Mouse (Mus musculus) limb, embryonic 14.5 days (tissue): ENCODE data around the gene Ncoa5. TPM values are rescaled to one million over a fixed set of nuclear protein-coding genes. Genes with fewer than 3 reads are reported as not detected.

Experiments
- ATAC-seq: fragments of 200-750 bp; cut with Nextera tagmentation; 2 replicates; pipeline ENCODE4 v1.8.0; 2017; ENCODE audit warnings: low read depth, moderate number of reproducible peaks, moderate TSS enrichment; ENCODE audit not compliant: low FRiP score
- DNase-seq: peaks from one replicate; pipeline ENCODE4 v3.0.0-alpha.2; 2015; ENCODE audit warnings: low spot score
- H3K27ac ChIP-seq: fragments of 300-500 bp; sonication (generic); replicated peaks from 2 replicates; pipeline ENCODE4 v1.5.1; 2014; ENCODE audit warnings: low read depth, mild to moderate bottlenecking, low read length, moderate library complexity, mixed read lengths
- H3K27me3 ChIP-seq: fragments of 300-500 bp; sonication (generic); 2 replicates; pipeline ENCODE4 v1.6.1; 2014; ENCODE audit warnings: low read length, mixed read lengths; ENCODE audit not compliant: control insufficient read depth, insufficient read depth
- H3K36me3 ChIP-seq: fragments of 300-500 bp; sonication (generic); 2 replicates; pipeline ENCODE4 v1.6.1; 2014; ENCODE audit warnings: mild to moderate bottlenecking, low read length, moderate library complexity, mixed read lengths; ENCODE audit not compliant: control insufficient read depth, insufficient read depth
- H3K4me1 ChIP-seq: fragments of 300-500 bp; sonication (generic); 2 replicates; pipeline ENCODE4 v1.6.1; 2014; ENCODE audit warnings: antibody characterized with exemption, low read length, mixed read lengths; ENCODE audit not compliant: control insufficient read depth, insufficient read depth
- H3K4me2 ChIP-seq: fragments of 300-500 bp; sonication (generic); replicated peaks from 2 replicates; pipeline ENCODE4 v1.6.1; 2014; ENCODE audit warnings: low read depth, mild to moderate bottlenecking, low read length, moderate library complexity; ENCODE audit not compliant: severe bottlenecking
- H3K4me3 ChIP-seq: fragments of 300-500 bp; sonication (generic); replicated peaks from 2 replicates; pipeline ENCODE4 v1.5.1; 2014; ENCODE audit warnings: low read length
- H3K9ac ChIP-seq: fragments of 300-500 bp; sonication (generic); 2 replicates; pipeline ENCODE4 v1.6.1; 2014; ENCODE audit warnings: mild to moderate bottlenecking, low read depth, low read length, moderate library complexity; ENCODE audit not compliant: severe bottlenecking
- H3K9me3 ChIP-seq: fragments of 300-500 bp; sonication (generic); 2 replicates; pipeline ENCODE4 v1.6.1; 2016; ENCODE audit warnings: low read length; ENCODE audit not compliant: control insufficient read depth
- POLR2A ChIP-seq: fragments of 200-500 bp; IDR thresholded peaks from 2 replicates; pipeline ENCODE4 v1.8.0; 2012; ENCODE audit warnings: inconsistent platforms, mild to moderate bottlenecking, moderate library complexity, borderline replicate concordance; ENCODE audit not compliant: insufficient read depth, insufficient read length; ENCODE audit errors: extremely low read depth
- WGBS: fragments of 180-500 bp; shearing (Covaris S2); extraction: QIAGEN DNeasy Blood & Tissue Kit; methylation state at CpG from one replicate; pipeline ENCODE4 v1.1.7; 2014; 5-methylcytosine and 5-hydroxymethylcytosine counted together
- polyA plus RNA-seq, 2 experiments: library from polyadenylated mRNA; depleted of rRNA in 1 of 2; stranded (reverse) in 1 of 2; unstranded in 1 of 2; fragments of >200 nt; fragmentation: Nextera tagmentation in 1 of 2; extraction: Ambion mirVana in 1 of 2; gene quantifications; 2 replicates each; pipeline versions ENCODE4 v1.2.1 to v1.2.3; 2012 to 2014

The Ncoa5 gene
- polyA plus RNA-seq, 2 experiments: 58.7 to 77.3 TPM

DNA sequence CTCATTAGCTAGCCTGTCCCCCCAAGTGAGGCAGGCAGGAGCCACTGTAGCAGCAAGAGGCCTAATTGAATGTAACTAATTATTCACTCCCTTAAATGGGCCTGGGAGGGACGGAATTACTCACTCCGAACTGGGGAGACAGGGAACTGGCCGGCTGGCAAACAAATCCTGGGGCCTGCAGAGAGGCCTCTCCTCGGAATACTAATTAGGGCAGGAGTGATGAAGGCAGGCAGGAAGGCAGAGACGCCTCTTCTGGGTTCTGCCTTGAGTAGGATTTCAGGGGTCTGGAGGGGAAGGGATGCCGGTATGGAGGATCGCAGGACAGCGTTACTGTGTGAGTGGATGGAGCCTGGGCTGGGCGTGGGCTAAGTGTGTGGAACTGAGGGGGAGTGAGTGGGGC, 42.4 kb upstream of the Ncoa5 start:
- no peaks in the 10 kb centered on the region for H3K9me3 ChIP-seq
- DNase-seq: no peak
- TF ChIP-seq POLR2A: no peak
- ATAC-seq: no peak
- H3K27ac ChIP-seq: no peak overlapping the region
- H3K4me3 ChIP-seq: no peak overlapping the region
- 2% methylated on average over 9 of the region's 9 CpGs for WGBS
- H3K4me1 ChIP-seq: no peaks in the 10 kb centered on the region
- no peak overlapping the region for H3K9ac ChIP-seq
- no peaks in the 10 kb centered on the region for H3K36me3 ChIP-seq
- no peak overlapping the region for H3K4me2 ChIP-seq
- peaks cover 62% of the 10 kb centered on the region for H3K27me3 ChIP-seq

DNA sequence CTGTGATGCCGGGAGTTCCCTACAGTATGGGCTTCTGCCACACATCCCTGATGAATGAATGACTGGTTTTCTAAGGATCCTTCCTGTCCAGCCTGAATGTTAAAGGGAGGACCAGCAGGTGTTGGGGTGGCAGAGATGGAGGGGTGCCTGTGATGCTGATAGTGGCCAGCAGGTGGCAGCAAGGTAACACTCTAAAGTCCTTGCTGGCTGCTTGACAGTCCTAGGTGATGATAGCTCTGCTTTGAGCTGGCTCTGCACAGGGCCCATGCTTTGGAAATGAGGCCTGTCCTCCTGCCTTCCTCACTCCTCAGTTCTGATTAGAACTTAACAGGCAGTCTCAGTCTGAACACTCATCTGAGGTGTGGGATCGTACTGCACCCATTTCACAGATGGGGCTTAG, 40.3 kb upstream of the Ncoa5 start:
- Histone ChIP-seq H3K27me3 (peaks cover 49% of the 10 kb centered on the region), H3K27ac (no peak overlapping the region), H3K9me3 (no peaks in the 10 kb centered on the region), H3K4me3 (no peak overlapping the region), H3K9ac (no peak overlapping the region), H3K4me2 (no peak overlapping the region), H3K4me1 (peaks cover 3% of the 10 kb centered on the region; the same call in 1 of the 2 replicates), H3K36me3 (no peaks in the 10 kb centered on the region)
- TF ChIP-seq POLR2A: no peak
- 39% methylated on average over 2 of the region's 2 CpGs for WGBS
- ATAC-seq: peak; percentile 62
- peak; percentile 87 for DNase-seq

DNA sequence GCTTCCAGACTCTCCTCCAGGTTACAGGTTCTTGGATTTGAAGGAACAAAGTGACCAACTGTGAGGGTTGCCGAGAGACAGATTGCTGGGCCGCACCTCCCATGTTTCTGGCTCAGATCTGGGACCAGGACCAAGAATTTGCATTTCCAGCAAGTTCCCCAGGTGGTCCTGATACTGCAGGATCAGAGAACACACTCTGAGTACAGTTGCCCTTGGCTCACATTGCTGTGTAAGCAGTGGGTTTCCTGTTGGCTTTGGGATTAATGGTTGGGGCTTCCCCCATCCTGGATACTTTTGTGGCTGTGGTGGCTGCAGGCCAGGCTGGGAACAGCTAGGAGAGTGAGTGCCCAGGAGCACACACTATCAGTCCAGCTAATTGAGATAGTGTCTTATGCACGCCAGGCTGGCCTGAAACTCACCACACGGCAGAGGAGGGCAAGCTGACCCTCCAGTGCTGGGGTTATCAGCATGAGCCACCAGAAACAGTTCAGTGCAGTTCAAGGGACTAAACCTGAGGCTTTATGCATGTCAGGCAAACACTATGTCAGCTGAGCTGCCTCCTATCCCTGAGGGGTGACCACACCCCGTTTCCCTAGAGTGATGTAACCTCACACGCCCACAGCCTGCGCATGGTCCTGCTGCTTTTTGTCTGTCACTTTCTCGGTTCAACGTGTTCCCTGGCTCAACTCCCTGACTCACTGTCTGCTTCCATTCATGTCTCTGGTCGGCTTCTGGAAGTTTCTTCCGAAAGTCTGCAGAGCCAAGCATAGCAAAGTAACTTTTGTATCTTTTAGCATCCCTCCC, 39.6 kb upstream of the Ncoa5 start:
- Histone ChIP-seq H3K27ac (no peak overlapping the region), H3K9ac (no peak overlapping the region), H3K4me3 (no peak overlapping the region), H3K27me3 (peaks cover 46% of the 10 kb centered on the region), H3K9me3 (no peaks in the 10 kb centered on the region), H3K4me2 (no peak overlapping the region), H3K4me1 (peaks cover 3% of the 10 kb centered on the region; the same call in 1 of the 2 replicates), H3K36me3 (no peaks in the 10 kb centered on the region)
- ATAC-seq (no peak), DNase-seq (no peak)
- TF ChIP-seq POLR2A: no peak
- WGBS: 48% methylated on average over 11 of the region's 11 CpGs

DNA sequence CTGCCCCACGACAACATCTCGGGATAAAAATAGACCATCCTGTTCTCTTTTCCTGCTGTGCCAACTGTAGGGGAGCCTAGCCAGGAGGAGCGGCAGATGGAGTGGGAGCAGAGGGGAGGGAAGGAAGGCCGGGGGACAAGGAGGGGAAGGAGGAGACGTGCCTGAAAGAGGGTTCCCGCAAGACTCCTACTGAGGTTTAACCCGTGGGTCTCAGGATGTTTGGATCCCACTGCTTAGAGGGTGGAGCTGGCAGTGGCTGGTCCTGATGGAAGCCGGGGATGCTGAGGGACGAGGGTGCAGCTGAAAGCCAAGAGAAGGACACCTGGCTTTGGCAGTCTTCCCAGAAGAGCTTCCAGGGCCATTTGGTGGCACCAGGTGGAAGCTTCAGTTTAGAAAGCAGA, 38.7 kb upstream of the Ncoa5 start:
- Histone ChIP-seq H3K9me3 (no peaks in the 10 kb centered on the region), H3K27me3 (peaks cover 37% of the 10 kb centered on the region), H3K4me2 (no peak overlapping the region), H3K27ac (no peak overlapping the region), H3K9ac (no peak overlapping the region), H3K36me3 (no peaks in the 10 kb centered on the region), H3K4me1 (peaks cover 3% of the 10 kb centered on the region; the same call in 1 of the 2 replicates), H3K4me3 (no peak overlapping the region)
- TF ChIP-seq POLR2A: no peak
- 21% methylated on average over 9 of the region's 9 CpGs for WGBS
- ATAC-seq (no peak), DNase-seq (no peak)

DNA sequence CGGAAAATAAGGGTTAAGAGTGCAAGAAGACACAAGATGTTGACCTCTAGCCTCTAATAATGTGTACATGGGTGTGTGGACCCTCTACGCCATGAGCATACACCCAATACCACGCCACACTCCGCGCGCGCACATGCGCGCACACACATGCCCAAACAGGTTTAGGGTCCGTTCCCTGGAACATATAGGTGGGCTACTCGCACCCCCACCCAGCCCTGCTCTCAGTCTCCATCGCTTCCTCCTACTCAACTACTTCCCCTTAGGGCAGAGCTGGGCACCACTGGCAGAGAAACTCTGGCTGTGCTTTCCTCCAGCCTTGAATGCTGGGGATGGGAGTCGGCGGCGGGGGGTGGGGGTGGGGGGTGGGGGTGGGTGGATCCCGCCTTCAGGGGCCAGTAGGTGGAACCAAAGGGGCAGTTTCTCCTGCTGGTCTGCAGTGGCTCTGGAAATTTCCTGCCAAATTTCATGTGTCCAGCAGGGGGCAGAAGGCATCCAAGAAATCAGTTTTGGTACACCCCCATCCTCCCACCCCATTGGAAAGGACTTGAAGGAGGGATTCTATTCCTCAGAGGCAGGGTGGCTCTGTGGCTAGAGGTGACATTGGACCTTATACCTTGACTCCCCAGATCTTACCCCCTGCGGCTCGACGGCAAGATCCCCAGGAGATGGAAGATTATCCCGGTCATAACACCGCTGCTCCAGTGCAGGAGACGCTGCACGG, 35.6 kb upstream of the Ncoa5 start:
- Histone ChIP-seq H3K4me1 (peaks cover 3% of the 10 kb centered on the region; the same call in 1 of the 2 replicates), H3K27me3 (peaks cover 6% of the 10 kb centered on the region; the same call in 1 of the 2 replicates), H3K4me3 (no peak overlapping the region), H3K27ac (no peak overlapping the region), H3K4me2 (peak overlapping the region; percentile 26), H3K36me3 (no peaks in the 10 kb centered on the region), H3K9me3 (no peaks in the 10 kb centered on the region), H3K9ac (no peak overlapping the region)
- DNase-seq (peak; percentile 30), ATAC-seq (no peak)
- no peak for TF ChIP-seq POLR2A
- WGBS: 19% methylated on average over 23 of the region's 23 CpGs
